Mouse (Mus musculus) MEL (cell line): Measurements from ENCODE around the gene Amz2. TPM values are rescaled to one million over a fixed set of nuclear protein-coding genes. Genes with fewer than 3 reads are reported as not detected.
A peak's percentile ranks its signal among the peaks of the same experiment; 100 is the strongest.

ENCODE experiments used
- DNase-seq: peaks from one replicate; pipeline ENCODE4 v3.0.0; 2011; ENCODE audit warnings: low read depth, low spot score
- H3K27ac ChIP-seq: 2 replicates; pipeline ENCODE4 v1.5.1; 2012; ENCODE audit warnings: low read depth, mild to moderate bottlenecking, control low read depth, low read length, moderate library complexity; ENCODE audit not compliant: control insufficient read depth
- H3K27me3 ChIP-seq, 2 experiments: fragments of 150-350 bp in 1 of 2; sonication (generic) in 1 of 2; 2 replicates each; pipeline ENCODE4 v1.6.1; 2012; ENCODE audit warnings: low read length in 2 of 2, mild to moderate bottlenecking in 2 of 2, improper control_type of control experiment in 1 of 2, moderate library complexity in 1 of 2; ENCODE audit not compliant: insufficient read depth in 2 of 2, control insufficient read depth in 1 of 2
- H3K36me3 ChIP-seq, 2 experiments: 2 replicates each; pipeline ENCODE4 v1.6.1; 2012 to 2014; ENCODE audit warnings: low read length in 2 of 2, improper control_type of control experiment in 1 of 2, inconsistent platforms in 1 of 2, mild to moderate bottlenecking in 1 of 2; ENCODE audit not compliant: insufficient read depth in 2 of 2, control insufficient read depth in 1 of 2
- H3K4me1 ChIP-seq, 2 experiments: fragments of 150-350 bp in 1 of 2; sonication (generic) in 1 of 2; 2 replicates each; pipeline ENCODE4 v1.6.1; 2012; ENCODE audit warnings: low read length in 2 of 2, improper control_type of control experiment in 1 of 2, mild to moderate bottlenecking in 1 of 2; ENCODE audit not compliant: insufficient read depth in 2 of 2, control insufficient read depth in 1 of 2
- H3K4me3 ChIP-seq, 2 experiments: fragments of 150-350 bp in 1 of 2; sonication (generic) in 1 of 2; 2 replicates each; pipeline ENCODE4 v1.5.1; 2012; ENCODE audit warnings: low read depth in 2 of 2, low read length in 2 of 2, mild to moderate bottlenecking in 2 of 2, moderate library complexity in 2 of 2, control low read depth in 1 of 2, improper control_type of control experiment in 1 of 2; ENCODE audit not compliant: control insufficient read depth in 1 of 2, insufficient read depth in 1 of 2
- H3K79me2 ChIP-seq: 2 replicates; pipeline ENCODE4 v1.6.1; 2012; ENCODE audit warnings: mild to moderate bottlenecking, low read length, moderate library complexity; ENCODE audit not compliant: control insufficient read depth, poor library complexity, insufficient read depth
- H3K9ac ChIP-seq: 2 replicates; pipeline ENCODE4 v1.6.1; 2012; ENCODE audit warnings: low read depth, mild to moderate bottlenecking, control low read depth, low read length, moderate library complexity; ENCODE audit not compliant: control insufficient read depth, poor library complexity, severe bottlenecking
- H3K9me3 ChIP-seq: fragments of 150-350 bp; sonication (generic); replicated peaks from 2 replicates; pipeline ENCODE4 v1.6.1; 2012; ENCODE audit warnings: mild to moderate bottlenecking, low read length, improper control_type of control experiment, moderate library complexity; ENCODE audit not compliant: insufficient read depth
- CHD1 ChIP-seq: IDR thresholded peaks from 2 replicates; pipeline ENCODE4 v1.6.1; 2012; ENCODE audit warnings: low read depth, mild to moderate bottlenecking, inconsistent platforms, low read length, improper control_type of control experiment
- E2F4 ChIP-seq: IDR thresholded peaks from 2 replicates; pipeline ENCODE4 v1.6.1; 2011; ENCODE audit warnings: low read depth, low read length, improper control_type of control experiment, borderline replicate concordance
- EP300 ChIP-seq, 2 experiments: IDR thresholded peaks; 2 replicates each; pipeline ENCODE4 v1.6.1; 2011; ENCODE audit warnings: improper control_type of control experiment in 2 of 2, low read length in 2 of 2, low read depth in 1 of 2, mild to moderate bottlenecking in 1 of 2
- ETS1 ChIP-seq: IDR thresholded peaks from 2 replicates; pipeline ENCODE4 v1.6.1; 2012; ENCODE audit warnings: low read depth, mild to moderate bottlenecking, inconsistent platforms, low read length, improper control_type of control experiment, moderate library complexity
- GABPA ChIP-seq: IDR thresholded peaks from 2 replicates; pipeline ENCODE4 v1.6.1; 2012; ENCODE audit warnings: low read depth, mild to moderate bottlenecking, inconsistent platforms, low read length, improper control_type of control experiment, moderate library complexity
- GATA1 ChIP-seq: IDR thresholded peaks from 2 replicates; pipeline ENCODE4 v1.6.1; 2011; ENCODE audit warnings: low read depth, low read length, improper control_type of control experiment
- HCFC1 ChIP-seq: IDR thresholded peaks from 2 replicates; pipeline ENCODE4 v1.6.1; 2012; ENCODE audit warnings: low read depth, mild to moderate bottlenecking, inconsistent platforms, low read length, improper control_type of control experiment, moderate library complexity
- KAT2A ChIP-seq: conservative IDR thresholded peaks from 2 replicates; pipeline ENCODE4 v1.6.1; 2012; ENCODE audit warnings: low read depth, low read length, improper control_type of control experiment, inconsistent platforms
- MAFK ChIP-seq: IDR thresholded peaks from 2 replicates; pipeline ENCODE4 v1.6.1; 2011; ENCODE audit warnings: low read depth, mild to moderate bottlenecking, low read length, improper control_type of control experiment, borderline replicate concordance
- MEF2A ChIP-seq: IDR thresholded peaks from 2 replicates; pipeline ENCODE4 v1.6.1; 2014; ENCODE audit warnings: low read depth, mild to moderate bottlenecking, inconsistent platforms, low read length, improper control_type of control experiment; ENCODE audit not compliant: poor library complexity, insufficient replicate concordance, severe bottlenecking; ENCODE audit errors: extremely low read depth
- MYC ChIP-seq: IDR thresholded peaks from 2 replicates; pipeline ENCODE4 v1.6.1; 2011; ENCODE audit warnings: low read depth, mild to moderate bottlenecking, low read length, improper control_type of control experiment, moderate library complexity
- POLR2A ChIP-seq, 2 experiments: IDR thresholded peaks; 2 replicates each; pipeline ENCODE4 v1.6.1; 2011 to 2012; ENCODE audit warnings: low read length in 2 of 2, mild to moderate bottlenecking in 2 of 2, control low read depth in 1 of 2, improper control_type of control experiment in 1 of 2, low read depth in 1 of 2, moderate library complexity in 1 of 2; ENCODE audit not compliant: control insufficient read depth in 1 of 2, insufficient read depth in 1 of 2, poor library complexity in 1 of 2
- TBP ChIP-seq: IDR thresholded peaks from 2 replicates; pipeline ENCODE4 v1.8.0; 2011; ENCODE audit warnings: low read depth, low read length, improper control_type of control experiment
- TCF12 ChIP-seq: IDR thresholded peaks from 2 replicates; pipeline ENCODE4 v1.6.1; 2014; ENCODE audit warnings: low read depth, mild to moderate bottlenecking, inconsistent platforms, low read length, improper control_type of control experiment, moderate library complexity
- UBTF ChIP-seq: IDR thresholded peaks from 2 replicates; pipeline ENCODE4 v1.6.1; 2012; ENCODE audit warnings: low read depth, mild to moderate bottlenecking, inconsistent platforms, low read length, improper control_type of control experiment, moderate library complexity, borderline replicate concordance; ENCODE audit not compliant: insufficient read depth
- USF1 ChIP-seq: IDR thresholded peaks from 2 replicates; pipeline ENCODE4 v1.6.1; 2014; ENCODE audit warnings: low read depth, mild to moderate bottlenecking, inconsistent platforms, low read length, improper control_type of control experiment, moderate library complexity
- USF2 ChIP-seq, 2 experiments: IDR thresholded peaks; 2 replicates each; pipeline ENCODE4 v1.6.1; 2011 to 2012; ENCODE audit warnings: improper control_type of control experiment in 2 of 2, low read length in 2 of 2, borderline replicate concordance in 1 of 2, inconsistent platforms in 1 of 2, low read depth in 1 of 2, mild to moderate bottlenecking in 1 of 2; ENCODE audit not compliant: insufficient read depth in 1 of 2
- ZC3H11A ChIP-seq: IDR thresholded peaks from 2 replicates; pipeline ENCODE4 v1.6.1; 2012; ENCODE audit warnings: low read depth, mild to moderate bottlenecking, inconsistent platforms, low read length, improper control_type of control experiment
- ZNF384 ChIP-seq: IDR thresholded peaks from 2 replicates; pipeline ENCODE4 v1.6.1; 2012; ENCODE audit warnings: low read depth, mild to moderate bottlenecking, inconsistent platforms, low read length, improper control_type of control experiment
- polyA plus RNA-seq, 2 experiments: library from polyadenylated mRNA; stranded (reverse) in 1 of 2; unstranded in 1 of 2; fragments of >175 nt in 1 of 2; fragments of >200 nt in 1 of 2; gene quantifications; 2 replicates each; pipeline versions ENCODE4 v1.2.1 to v1.2.4; 2012; ENCODE audit warnings: low replicate concordance in 2 of 2, low read depth in 1 of 2; ENCODE audit not compliant: insufficient read length in 2 of 2, insufficient read depth in 1 of 2, missing spikeins in 1 of 2
- total RNA-seq: library from RNA; depleted of rRNA; stranded (reverse); fragments of 300-350 nt; gene quantifications from 2 replicates; pipeline ENCODE4 v1.2.3, GENCODE M21; 2012

The Amz2 gene
- total and polyA plus RNA-seq, 3 experiments: 40.2 to 1,743 (median 47.1) TPM

DNA sequence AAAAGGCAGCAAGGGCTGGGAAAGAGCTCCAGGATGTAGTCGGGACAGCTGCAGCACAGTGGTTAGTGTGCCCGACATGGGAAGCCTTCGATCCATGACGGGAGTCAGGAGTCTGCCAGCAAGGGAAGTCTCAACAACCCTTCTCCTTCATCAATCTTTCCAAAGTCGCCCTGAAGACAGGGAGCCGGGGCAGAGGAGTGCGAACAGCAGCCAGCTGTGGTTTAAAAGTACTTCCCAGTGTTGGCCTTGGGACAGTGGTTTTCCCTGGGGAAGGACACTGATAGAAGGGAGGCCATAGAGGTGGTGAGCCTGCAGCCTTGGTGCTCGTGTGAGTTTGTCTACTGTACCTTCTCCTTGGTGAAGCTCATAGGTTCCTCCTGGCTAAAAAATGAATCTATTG lies 41.2 kb downstream of the Amz2 start:
- Histone ChIP-seq H3K27me3 (no peaks in the 10 kb centered on the region), H3K4me3 (no peak overlapping the region), H3K79me2 (peaks cover 42% of the 10 kb centered on the region), H3K9me3 (no peaks in the 10 kb centered on the region), H3K4me1 (peaks cover 15 to 46% of the 10 kb centered on the region in 2 experiments), H3K36me3 (peaks cover 7 to 42% of the 10 kb centered on the region in 2 experiments; a peak in 3 of 4 replicates), H3K9ac (no peak overlapping the region), H3K27ac (no peak overlapping the region)
- DNase-seq: no peak
- no peak for TF ChIP-seq USF2 (IDR thresholded peaks at IDR 0.05; ENCODE audit: borderline replicate concordance in 1 of 2, insufficient read depth in 1 of 2, low read depth in 1 of 2, low read length in 2 of 2)
- TF ChIP-seq TCF12: no peak
- no peak for TF ChIP-seq ETS1
- no peak for TF ChIP-seq TBP
- no peak for TF ChIP-seq EP300 (IDR thresholded peaks at IDR 0.05; ENCODE audit: low read depth in 1 of 2, low read length in 2 of 2)
- TF ChIP-seq GATA1: no peak
- no peak for TF ChIP-seq E2F4
- no peak for TF ChIP-seq MEF2A
- no peak for TF ChIP-seq CHD1
- no peak for TF ChIP-seq KAT2A
- TF ChIP-seq MYC: no peak
- TF ChIP-seq GABPA: no peak
- no peak for TF ChIP-seq POLR2A (IDR thresholded peaks at IDR 0.05; ENCODE audit: control insufficient read depth in 1 of 2, insufficient read depth in 1 of 2, low read depth in 1 of 2, low read length in 2 of 2, poor library complexity in 1 of 2)
- TF ChIP-seq UBTF: no peak

DNA sequence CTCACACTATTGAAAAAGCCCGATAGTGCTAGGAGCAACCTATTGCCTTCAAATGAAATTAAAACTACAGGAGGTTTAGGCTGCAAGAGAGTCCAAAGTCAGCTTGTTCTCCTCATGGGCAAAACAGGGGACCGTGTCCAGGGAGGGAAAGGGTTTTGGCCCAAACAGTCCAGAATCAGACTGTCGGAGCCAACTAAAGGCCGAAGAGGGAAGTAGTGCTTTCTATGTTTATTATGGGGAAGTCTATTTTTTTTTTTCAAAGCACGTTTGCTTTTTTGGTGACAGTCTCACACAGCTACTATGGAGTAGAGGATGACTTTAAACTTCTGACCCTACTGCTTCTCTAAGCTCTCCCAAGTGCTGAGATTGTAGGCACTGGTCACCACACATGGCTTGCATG lies 42.4 kb downstream of the Amz2 start:
- H3K4me1 ChIP-seq: peaks cover 15 to 43% of the 10 kb centered on the region in 2 experiments

More for the DNA sequence above, 42.4 kb downstream of the Amz2 start:
- DNase-seq: no peak
- Histone ChIP-seq H3K36me3 (peaks cover 4 to 35% of the 10 kb centered on the region in 2 experiments; a peak in 3 of 4 replicates), H3K27me3 (no peaks in the 10 kb centered on the region), H3K9me3 (no peaks in the 10 kb centered on the region), H3K79me2 (peaks cover 48% of the 10 kb centered on the region), H3K9ac (no peak overlapping the region), H3K27ac (no peak overlapping the region), H3K4me3 (no peak overlapping the region)
- TF ChIP-seq MAFK: no peak
- no peak for TF ChIP-seq ZC3H11A
- no peak for TF ChIP-seq HCFC1
- no peak for TF ChIP-seq MYC
- TF ChIP-seq TCF12: no peak
- TF ChIP-seq USF1: no peak
- TF ChIP-seq ZNF384: peak; percentile 91
- peak in 1 of 2 experiments; percentile 26; a peak in 1 of 4 replicates for TF ChIP-seq EP300 (IDR thresholded peaks at IDR 0.05; ENCODE audit: low read depth in 1 of 2, low read length in 2 of 2)
- no peak for TF ChIP-seq USF2 (IDR thresholded peaks at IDR 0.05; ENCODE audit: borderline replicate concordance in 1 of 2, insufficient read depth in 1 of 2, low read depth in 1 of 2, low read length in 2 of 2)
